Mouse (Mus musculus): ENCODE measurements around the gene Vwa3b.

DNA sequence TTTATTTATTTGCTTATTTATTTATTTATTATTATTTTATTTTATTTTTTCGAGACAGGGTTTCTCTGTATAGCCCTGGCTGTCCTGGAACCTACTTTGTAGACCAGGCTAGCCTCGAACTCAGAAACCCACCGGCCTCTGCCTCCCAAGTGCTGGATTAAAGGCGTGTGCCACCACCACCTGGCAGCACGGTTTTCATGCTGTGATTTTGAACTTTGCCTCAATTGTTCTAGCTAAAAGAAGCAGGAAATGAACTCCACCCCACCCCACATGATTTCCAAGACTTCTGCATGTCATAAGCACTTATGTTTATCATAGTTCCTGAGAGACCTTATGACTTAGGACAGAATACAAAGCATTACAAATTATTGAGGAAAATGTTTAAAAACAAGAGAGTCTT lies 15.5 kb downstream of the Vwa3b start:
- TF ChIP-seq CTCF (IDR thresholded peaks at IDR 0.05; ENCODE audit: low read depth) (no peak), EP300 (optimal IDR thresholded peaks at IDR 0.05) (no peak)
